Mouse (Mus musculus) forebrain, embryonic 15.5 days (tissue): Measurements from ENCODE around the gene Cops9. TPM values are rescaled to one million over a fixed set of nuclear protein-coding genes. Genes with fewer than 3 reads are reported as not detected.

Source experiments
- polyA plus RNA-seq: library from polyadenylated mRNA; unstranded; fragments of >200 nt; fragmentation: Nextera tagmentation; extraction: Ambion mirVana; gene quantifications from 2 replicates; pipeline ENCODE4 v1.2.1, GENCODE M21; 2015

Gene Cops9
- polyA plus RNA-seq, 1 experiment from 2014 or later, result 534 TPM

Other genes with a start within 250 kb of the Cops9 start
- 258 and 266 TPM in 2 replicates for gene Ndufa10, start 168.1 kb downstream of the Cops9 start, polyA plus RNA-seq
- not detected in 2 replicates for gene Olfr1416, start 156.9 kb downstream of the Cops9 start, polyA plus RNA-seq
- gene Olfr1415, start 145.9 kb downstream of the Cops9 start, polyA plus RNA-seq, result not detected in 2 replicates
- gene Olfr1414, start 123.3 kb downstream of the Cops9 start, polyA plus RNA-seq, result not detected in 2 replicates
- not detected in 2 replicates for gene Olfr1413, start 70.7 kb downstream of the Cops9 start, polyA plus RNA-seq
- not detected in 2 replicates for gene Olfr1412, start 56.2 kb downstream of the Cops9 start, polyA plus RNA-seq
- not detected in 2 replicates for gene Olfr1411, start 47.6 kb downstream of the Cops9 start, polyA plus RNA-seq
- gene Olfr1410, start 36.2 kb downstream of the Cops9 start, polyA plus RNA-seq, result not detected in 2 replicates
- not detected in 2 replicates for gene Olfr12, start 24.2 kb downstream of the Cops9 start, polyA plus RNA-seq
- not detected in 2 replicates for gene Otos, start 6.9 kb upstream of the Cops9 start, polyA plus RNA-seq
- 83.9 and 86.1 TPM in 2 replicates for gene Gpc1, start 189.7 kb upstream of the Cops9 start, polyA plus RNA-seq